Mouse (Mus musculus): ENCODE measurements around the gene Ttc27. TPM values are rescaled to one million over a fixed set of nuclear protein-coding genes. Genes with fewer than 3 reads are reported as not detected.

Gene Ttc27
- total and polyA plus RNA-seq, 3 experiments: 52.9 to 92.9 (median 70.3) TPM

DNA sequence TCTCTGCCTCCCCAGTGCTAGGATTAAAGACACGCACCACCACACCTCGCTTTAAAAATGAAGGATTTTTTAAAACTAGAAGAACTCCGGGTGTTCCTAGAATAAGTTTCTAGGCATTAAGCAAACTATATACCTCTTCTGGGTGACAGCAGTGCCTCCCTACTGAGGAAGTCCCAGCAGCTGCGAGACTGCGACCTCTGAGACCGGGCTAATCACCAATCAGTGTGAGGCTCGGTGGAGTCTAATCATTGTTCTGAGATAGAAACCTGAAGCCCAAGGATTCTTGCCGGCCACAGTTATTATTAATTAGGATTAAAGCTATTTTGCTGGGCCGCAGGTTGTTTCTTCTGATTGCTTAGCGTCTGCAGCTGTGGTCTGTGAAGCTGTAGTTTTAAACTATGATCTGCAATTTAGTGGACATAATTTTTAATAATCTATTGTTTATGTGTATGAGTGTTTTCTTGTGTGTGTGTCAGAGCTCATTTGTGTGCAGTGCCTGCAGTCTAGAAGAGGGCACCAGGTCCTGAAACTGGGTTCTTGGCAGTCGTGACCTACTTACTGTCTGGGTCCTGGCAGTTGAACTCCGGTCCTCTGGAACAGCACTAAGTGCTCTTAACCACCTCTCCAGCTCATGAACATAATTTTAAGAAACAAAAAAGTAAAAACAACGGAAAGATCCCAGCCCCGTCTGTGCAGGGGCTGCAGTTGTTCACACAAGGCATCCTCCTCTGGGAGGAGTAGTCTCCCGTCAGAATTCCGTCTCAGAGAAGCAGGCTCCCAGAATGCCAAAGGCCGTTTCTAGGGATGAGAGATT, 142.9 kb downstream of the Ttc27 start:
- TF ChIP-seq BHLHE40 (IDR thresholded peaks at IDR 0.05; ENCODE audit: low read depth, low read length) (no peak), CHD2 (IDR thresholded peaks at IDR 0.05; ENCODE audit: low read length) (no peak), MAZ (IDR thresholded peaks at IDR 0.05; ENCODE audit: low read depth, low read length) (no peak), USF2 (conservative IDR thresholded peaks at IDR 0.05; ENCODE audit: low read depth, low read length) (no peak), KAT2A (IDR thresholded peaks at IDR 0.05; ENCODE audit: insufficient replicate concordance, low read length) (no peak), SIN3A (IDR thresholded peaks at IDR 0.05; ENCODE audit: low read length) (no peak), UBTF (IDR thresholded peaks at IDR 0.05; ENCODE audit: low read depth, low read length) (no peak), EP300 (IDR thresholded peaks at IDR 0.05; ENCODE audit: low read length) (no peak), MXI1 (IDR thresholded peaks at IDR 0.05; ENCODE audit: low read depth, low read length) (no peak), MYC (IDR thresholded peaks at IDR 0.05; ENCODE audit: low read depth, low read length) (no peak), RCOR1 (conservative IDR thresholded peaks at IDR 0.05; ENCODE audit: low read depth, low read length) (no peak), E2F4 (IDR thresholded peaks at IDR 0.05; ENCODE audit: insufficient replicate concordance, low read depth, low read length) (no peak), ZMIZ1 (IDR thresholded peaks at IDR 0.05; ENCODE audit: low read depth, low read length) (no peak), ZNF384 (IDR thresholded peaks at IDR 0.05; ENCODE audit: low read depth, low read length) (no peak), POLR2A (IDR thresholded peaks at IDR 0.05; ENCODE audit: low read depth, low read length) (no peak), ZC3H11A (IDR thresholded peaks at IDR 0.05; ENCODE audit: low read depth, low read length) (no peak), MAX (IDR thresholded peaks at IDR 0.05; ENCODE audit: low read length) (no peak), CTCF (conservative IDR thresholded peaks at IDR 0.05 in 1 of 2, IDR thresholded peaks at IDR 0.05 in 1 of 2; ENCODE audit: low read depth in 2 of 2, low read length in 2 of 2) (no peak)
- H3K4me1 ChIP-seq (ENCODE audit: control insufficient read depth in 1 of 2, insufficient read depth in 2 of 2): peaks cover 0 to 39% of the 10 kb centered on the region in 2 experiments; a peak in 2 of 4 replicates
- no peak overlapping the region for H3K27ac ChIP-seq (ENCODE audit: insufficient read depth, low read depth)
- H3K9ac ChIP-seq (ENCODE audit: insufficient read depth, low read depth): no peak overlapping the region
- H3K27me3 ChIP-seq (replicated peaks): no peaks in the 10 kb centered on the region
- dilution Hi-C loops (cut with MboI; ENCODE audit: extremely low pct_ligation_motif_present, extremely low pct_unique_long_range_greater_than_20kb, low sequenced_read_pairs): no loop called here
- peaks cover 23 to 75% of the 10 kb centered on the region in 2 experiments for H3K36me3 ChIP-seq (replicated peaks in 1 of 2; ENCODE audit: control insufficient read depth in 1 of 2, insufficient read depth in 1 of 2, low read length in 1 of 2)
- DNase-seq (ENCODE audit: extremely low read depth): no peak
- in situ Hi-C loops (cut with MboI; ENCODE audit: low pct_ligation_motif_present, low pct_unique_long_range_greater_than_20kb, low sequenced_read_pairs): no loop called here
- H3K4me2 ChIP-seq (ENCODE audit: insufficient read depth, low read depth, poor library complexity, severe bottlenecking): no peak overlapping the region
- no peaks in the 10 kb centered on the region for H3K9me3 ChIP-seq (replicated peaks; ENCODE audit: low read length)
- H3K79me2 ChIP-seq (replicated peaks; ENCODE audit: control insufficient read depth, extremely low read depth, insufficient read depth, poor library complexity, severe bottlenecking): no peaks in the 10 kb centered on the region
- no peak overlapping the region for H3K4me3 ChIP-seq (replicated peaks in 1 of 3; ENCODE audit: low read depth in 2 of 3, low read length in 2 of 3, poor library complexity in 1 of 3)

GRCm38 (mm10) chr17:74863845-74864244, 146.3 kb downstream of the Ttc27 start:
- peaks cover 19 to 49% of the 10 kb centered on the region in 2 experiments for H3K36me3 ChIP-seq (replicated peaks in 1 of 2; ENCODE audit: control insufficient read depth in 1 of 2, insufficient read depth in 1 of 2, low read length in 1 of 2)

More at GRCm38 (mm10) chr17:74863845-74864244, 146.3 kb downstream of the Ttc27 start:
- Histone ChIP-seq H3K79me2 (replicated peaks; ENCODE audit: control insufficient read depth, extremely low read depth, insufficient read depth, poor library complexity, severe bottlenecking) (no peaks in the 10 kb centered on the region), H3K4me2 (ENCODE audit: insufficient read depth, low read depth, poor library complexity, severe bottlenecking) (no peak overlapping the region), H3K4me3 (replicated peaks in 1 of 3; ENCODE audit: low read depth in 2 of 3, low read length in 2 of 3, poor library complexity in 1 of 3) (no peak overlapping the region), H3K4me1 (ENCODE audit: control insufficient read depth in 1 of 2, insufficient read depth in 2 of 2) (peaks cover 0 to 54% of the 10 kb centered on the region in 2 experiments; a peak in 2 of 4 replicates), H3K27ac (ENCODE audit: insufficient read depth, low read depth) (no peak overlapping the region), H3K9ac (ENCODE audit: insufficient read depth, low read depth) (no peak overlapping the region), H3K9me3 (replicated peaks; ENCODE audit: low read length) (no peaks in the 10 kb centered on the region), H3K27me3 (replicated peaks) (no peaks in the 10 kb centered on the region)
- TF ChIP-seq RCOR1 (conservative IDR thresholded peaks at IDR 0.05; ENCODE audit: low read depth, low read length) (no peak), EP300 (IDR thresholded peaks at IDR 0.05; ENCODE audit: low read length) (no peak), CHD2 (IDR thresholded peaks at IDR 0.05; ENCODE audit: low read length) (no peak), USF2 (conservative IDR thresholded peaks at IDR 0.05; ENCODE audit: low read depth, low read length) (no peak), CTCF (conservative IDR thresholded peaks at IDR 0.05 in 1 of 2, IDR thresholded peaks at IDR 0.05 in 1 of 2; ENCODE audit: low read depth in 2 of 2, low read length in 2 of 2) (no peak), JUN (IDR thresholded peaks at IDR 0.05; ENCODE audit: insufficient read depth, low read depth, low read length) (no peak)
- in situ Hi-C loops (cut with MboI; ENCODE audit: low pct_ligation_motif_present, low pct_unique_long_range_greater_than_20kb, low sequenced_read_pairs): no loop called here
- DNase-seq (ENCODE audit: extremely low read depth): no peak
- dilution Hi-C loops (cut with MboI; ENCODE audit: extremely low pct_ligation_motif_present, extremely low pct_unique_long_range_greater_than_20kb, low sequenced_read_pairs): no loop called here

Data from CH12.LX (cell line).